Mouse (Mus musculus): ENCODE measurements at regions not wholly inside any gene's neighbourhood (a gene's known extent, or its start where the extent isn't known, plus 50 kb on each side); places are given as distances from the start of the nearest gene placed in this dataset.

DNA sequence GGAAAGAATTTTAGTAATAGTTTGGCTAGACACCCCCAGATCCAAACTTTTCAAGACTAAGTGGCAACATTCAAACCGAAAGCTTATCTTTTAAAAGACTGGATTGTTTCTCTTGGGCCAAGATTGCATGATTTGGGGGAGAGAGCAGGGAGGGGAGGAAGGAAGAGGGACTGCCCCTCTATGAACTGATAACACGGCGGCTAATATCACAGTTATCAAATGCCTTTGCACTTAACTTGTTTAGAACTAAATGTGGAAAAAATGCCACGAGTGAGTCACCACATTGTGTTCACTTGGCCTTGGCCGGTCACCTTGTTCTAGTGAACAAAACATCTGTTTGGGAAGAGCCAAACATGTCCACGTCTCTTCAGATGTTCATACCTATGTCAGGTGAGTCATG, 92.3 kb downstream of the Tes start:
- Histone ChIP-seq H3K9ac (ENCODE audit: low read depth, low read length) (no peak overlapping the region), H3K27ac (ENCODE audit: low read depth, low read length) (no peak overlapping the region), H3K27me3 (ENCODE audit: control insufficient read depth, insufficient read depth, low read length) (no peaks in the 10 kb centered on the region), H3K36me3 (ENCODE audit: control insufficient read depth, insufficient read depth, low read length) (no peaks in the 10 kb centered on the region), H3K9me3 (ENCODE audit: control insufficient read depth, low read length) (no peaks in the 10 kb centered on the region), H3K4me2 (replicated peaks; ENCODE audit: low read depth, low read length) (no peak overlapping the region), H3K4me3 (ENCODE audit: low read depth, low read length) (no peak overlapping the region), H3K4me1 (replicated peaks; ENCODE audit: control insufficient read depth, insufficient read depth, low read length) (no peaks in the 10 kb centered on the region)
- ATAC-seq (ENCODE audit: low FRiP score) = no peak
- 83% methylated on average over 6 of the region's 6 CpGs for WGBS
- DNase-seq (ENCODE audit: low spot score) = no peak

DNA sequence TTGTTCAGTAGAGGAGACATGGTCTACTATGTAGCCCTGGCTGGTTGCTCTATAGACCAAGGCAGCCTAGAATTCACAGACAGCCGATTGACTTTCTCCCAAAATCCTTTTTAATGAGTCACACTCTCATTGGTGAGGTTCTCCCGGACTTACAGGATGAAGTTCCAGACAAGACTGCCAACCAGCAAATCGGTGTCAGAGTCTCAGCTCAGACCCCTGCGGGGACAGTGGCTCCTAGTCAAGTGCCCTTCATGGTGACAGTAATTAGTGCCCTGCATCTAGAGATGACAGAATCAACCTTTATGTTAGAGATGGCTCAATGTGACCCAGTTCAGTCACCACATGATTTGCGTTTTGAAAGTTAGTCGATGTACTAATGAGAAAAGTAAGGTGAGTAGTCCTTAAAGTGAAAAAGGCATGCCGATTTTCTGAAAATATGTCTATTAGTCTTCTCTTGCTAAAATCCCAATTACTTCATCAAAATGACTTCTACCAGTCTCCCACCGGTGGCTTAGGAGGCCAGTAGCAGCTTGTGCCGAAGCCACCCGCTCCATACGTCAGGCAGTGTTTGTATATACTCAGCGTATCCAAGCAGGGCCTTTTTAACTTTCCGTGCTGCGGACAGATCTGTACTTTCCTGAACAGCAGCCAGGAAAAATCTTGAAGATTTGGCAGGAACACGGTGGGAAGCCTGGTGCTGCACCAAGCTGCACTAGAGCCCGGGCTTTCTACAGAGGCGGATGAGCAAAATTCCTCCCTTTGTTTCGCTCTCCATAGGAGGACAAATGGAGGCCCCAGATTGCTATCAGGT, 105.2 kb downstream of the Tes start:
- peak overlapping the region; percentile 25; the same call in 1 of the 2 replicates for H3K9ac ChIP-seq (ENCODE audit: low read depth, low read length)
- H3K27me3 ChIP-seq (ENCODE audit: control insufficient read depth, insufficient read depth, low read length) = no peaks in the 10 kb centered on the region
- no peaks in the 10 kb centered on the region for H3K4me1 ChIP-seq (replicated peaks; ENCODE audit: control insufficient read depth, insufficient read depth, low read length)
- DNase-seq (ENCODE audit: low spot score) (peak; percentile 41), ATAC-seq (ENCODE audit: low FRiP score) (peak; percentile 55)
- H3K4me3 ChIP-seq (ENCODE audit: low read depth, low read length) = no peak overlapping the region
- WGBS = 47% methylated on average over 18 of the region's 18 CpGs
- no peaks in the 10 kb centered on the region for H3K9me3 ChIP-seq (ENCODE audit: control insufficient read depth, low read length)
- H3K27ac ChIP-seq (ENCODE audit: low read depth, low read length) = no peak overlapping the region
- no peaks in the 10 kb centered on the region for H3K36me3 ChIP-seq (ENCODE audit: control insufficient read depth, insufficient read depth, low read length)
- H3K4me2 ChIP-seq (replicated peaks; ENCODE audit: low read depth, low read length) = no peak overlapping the region; the same call in 1 of the 2 replicates

DNA sequence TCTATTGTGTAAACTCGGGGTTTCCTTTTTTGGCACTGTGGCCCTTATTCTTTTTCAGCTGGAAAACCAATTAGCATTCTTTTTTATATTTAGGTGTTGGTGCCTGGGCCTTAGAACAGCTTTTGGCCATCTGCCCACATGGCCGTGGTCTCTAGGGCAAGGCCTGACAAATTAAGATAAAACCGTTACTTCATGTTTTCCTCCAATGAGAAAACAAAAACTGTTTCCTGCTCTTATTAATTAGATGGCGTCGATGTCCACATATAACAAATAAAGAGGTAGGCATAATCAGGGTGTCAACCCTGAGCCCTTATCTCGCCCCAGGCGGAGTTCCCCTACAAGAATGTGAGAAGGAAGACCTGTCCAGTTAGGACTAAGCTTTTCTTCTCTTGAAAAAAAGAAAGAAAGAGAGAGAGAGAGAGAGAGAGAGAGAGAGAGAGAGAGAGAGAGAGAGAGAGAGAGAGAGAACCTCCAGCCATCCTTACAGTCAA, 105.9 kb downstream of the Tes start:
- H3K4me2 ChIP-seq (replicated peaks; ENCODE audit: low read depth, low read length) = no peak overlapping the region; the same call in 1 of the 2 replicates
- no peak overlapping the region for H3K27ac ChIP-seq (ENCODE audit: low read depth, low read length)
- peak; percentile 37 for ATAC-seq (ENCODE audit: low FRiP score)

DNA sequence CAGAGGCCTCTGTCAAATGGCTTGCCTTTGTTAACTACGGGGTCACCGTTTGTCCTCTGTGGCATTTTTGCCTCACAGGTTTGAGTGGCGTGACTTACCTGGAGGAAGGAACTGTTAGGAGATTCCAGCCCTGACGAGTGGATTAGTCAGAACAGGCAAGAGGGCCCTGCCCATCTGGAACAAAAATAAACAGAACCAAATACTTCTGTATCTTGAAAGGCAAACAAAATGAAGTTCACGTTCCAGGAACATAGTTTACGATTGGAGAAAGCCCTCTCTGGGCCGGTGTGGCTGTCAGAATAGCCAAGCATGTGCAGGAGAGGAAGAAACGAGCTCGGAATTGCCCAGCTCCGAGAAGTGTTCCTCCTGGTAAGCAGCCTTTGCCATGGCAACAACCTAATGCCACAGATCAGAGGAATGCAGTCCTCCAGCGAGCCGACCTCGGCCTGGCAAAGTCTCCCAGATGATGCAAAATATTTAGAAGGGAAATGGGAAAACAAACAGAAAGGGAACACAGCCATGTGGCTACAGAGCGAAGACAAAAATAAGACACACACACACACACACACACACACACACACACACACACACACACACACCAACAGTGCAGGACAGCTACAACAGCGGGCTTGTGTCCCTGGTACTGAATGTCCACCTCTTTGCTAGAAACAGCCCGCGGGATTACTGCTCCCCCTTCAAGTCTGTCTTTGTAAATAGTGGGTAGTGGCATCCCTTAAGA, 106.5 kb downstream of the Tes start:
- peak; percentile 81 for ATAC-seq (ENCODE audit: low FRiP score)
- Histone ChIP-seq H3K36me3 (ENCODE audit: control insufficient read depth, insufficient read depth, low read length) (no peaks in the 10 kb centered on the region), H3K9ac (ENCODE audit: low read depth, low read length) (no peak overlapping the region), H3K4me1 (replicated peaks; ENCODE audit: control insufficient read depth, insufficient read depth, low read length) (no peaks in the 10 kb centered on the region), H3K4me2 (replicated peaks; ENCODE audit: low read depth, low read length) (peak overlapping the region; percentile 22; the same call in 1 of the 2 replicates), H3K9me3 (ENCODE audit: control insufficient read depth, low read length) (no peaks in the 10 kb centered on the region), H3K27ac (ENCODE audit: low read depth, low read length) (no peak overlapping the region), H3K27me3 (ENCODE audit: control insufficient read depth, insufficient read depth, low read length) (no peaks in the 10 kb centered on the region), H3K4me3 (ENCODE audit: low read depth, low read length) (no peak overlapping the region)
- 20% methylated on average over 17 of the region's 17 CpGs for WGBS
- DNase-seq (ENCODE audit: low spot score) = peak; percentile 58

More for the DNA sequence above, 105.9 kb downstream of the Tes start:
- no peaks in the 10 kb centered on the region for H3K27me3 ChIP-seq (ENCODE audit: control insufficient read depth, insufficient read depth, low read length)
- H3K9me3 ChIP-seq (ENCODE audit: control insufficient read depth, low read length) = no peaks in the 10 kb centered on the region
- no peaks in the 10 kb centered on the region for H3K36me3 ChIP-seq (ENCODE audit: control insufficient read depth, insufficient read depth, low read length)
- WGBS = 47% methylated on average over 7 of the region's 7 CpGs
- DNase-seq (ENCODE audit: low spot score) = no peak
- H3K9ac ChIP-seq (ENCODE audit: low read depth, low read length) = no peak overlapping the region
- no peak overlapping the region for H3K4me3 ChIP-seq (ENCODE audit: low read depth, low read length)
- no peaks in the 10 kb centered on the region for H3K4me1 ChIP-seq (replicated peaks; ENCODE audit: control insufficient read depth, insufficient read depth, low read length)

DNA sequence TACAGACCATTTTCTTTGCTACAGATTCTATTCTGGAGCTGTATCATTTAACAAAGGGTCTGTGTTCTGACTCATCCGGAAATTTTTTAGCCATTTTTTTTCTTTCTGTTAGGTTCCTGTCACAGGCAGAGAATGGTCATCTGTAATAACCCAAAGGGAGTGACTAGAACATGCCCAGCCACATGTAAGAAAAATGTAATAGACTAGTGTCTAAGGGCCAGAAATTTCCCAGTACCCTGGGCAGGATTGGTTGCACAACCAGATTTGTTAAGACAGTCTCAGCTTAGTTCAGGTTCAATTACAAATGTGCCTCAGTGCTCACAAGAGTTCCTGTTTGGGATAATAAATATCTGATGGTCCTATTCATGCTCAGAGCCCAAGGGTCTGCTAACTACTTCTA, 107.1 kb downstream of the Tes start:
- no peaks in the 10 kb centered on the region for H3K27me3 ChIP-seq (ENCODE audit: control insufficient read depth, insufficient read depth, low read length)
- H3K4me1 ChIP-seq (replicated peaks; ENCODE audit: control insufficient read depth, insufficient read depth, low read length) = no peaks in the 10 kb centered on the region
- H3K9me3 ChIP-seq (ENCODE audit: control insufficient read depth, low read length) = no peaks in the 10 kb centered on the region
- ATAC-seq (ENCODE audit: low FRiP score) (peak; percentile 14; the same call in 1 of the 2 replicates), DNase-seq (ENCODE audit: low spot score) (peak; percentile 6)
- no peak overlapping the region for H3K27ac ChIP-seq (ENCODE audit: low read depth, low read length)
- H3K4me2 ChIP-seq (replicated peaks; ENCODE audit: low read depth, low read length) = no peak overlapping the region
- H3K4me3 ChIP-seq (ENCODE audit: low read depth, low read length) = no peak overlapping the region
- 39% methylated on average over 1 of the region's 1 CpGs for WGBS
- no peak overlapping the region for H3K9ac ChIP-seq (ENCODE audit: low read depth, low read length)
- H3K36me3 ChIP-seq (ENCODE audit: control insufficient read depth, insufficient read depth, low read length) = no peaks in the 10 kb centered on the region

DNA sequence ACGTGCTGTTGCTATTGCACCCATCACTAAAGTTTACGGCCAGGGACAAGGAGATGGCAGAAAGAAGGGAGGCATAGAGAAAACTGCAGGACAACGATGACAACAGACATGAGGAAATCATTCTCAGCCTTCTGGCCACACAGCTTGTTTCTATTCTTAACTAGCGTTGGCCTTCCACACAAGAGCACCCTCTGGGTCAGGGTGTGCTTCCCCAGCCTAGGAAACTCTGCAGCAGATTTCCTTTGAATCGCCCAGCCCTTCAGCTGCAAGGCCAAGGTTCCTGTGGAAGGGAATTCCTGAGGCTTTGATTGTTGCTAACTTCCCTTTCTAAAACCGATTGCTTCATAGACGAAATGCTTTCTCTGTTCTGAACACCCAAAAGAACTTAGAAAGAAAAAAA, 103.8 kb upstream of the Cav2 start:
- H3K4me1 ChIP-seq (replicated peaks; ENCODE audit: control insufficient read depth, insufficient read depth, low read length) = no peaks in the 10 kb centered on the region
- H3K36me3 ChIP-seq (ENCODE audit: control insufficient read depth, insufficient read depth, low read length) = no peaks in the 10 kb centered on the region
- DNase-seq (ENCODE audit: low spot score) (no peak), ATAC-seq (ENCODE audit: low FRiP score) (no peak)
- 68% methylated on average over 7 of the region's 7 CpGs for WGBS
- no peaks in the 10 kb centered on the region for H3K27me3 ChIP-seq (ENCODE audit: control insufficient read depth, insufficient read depth, low read length)
- no peak overlapping the region for H3K4me3 ChIP-seq (ENCODE audit: low read depth, low read length)
- H3K4me2 ChIP-seq (replicated peaks; ENCODE audit: low read depth, low read length) = no peak overlapping the region
- no peak overlapping the region for H3K27ac ChIP-seq (ENCODE audit: low read depth, low read length)
- no peaks in the 10 kb centered on the region for H3K9me3 ChIP-seq (ENCODE audit: control insufficient read depth, low read length)
- H3K9ac ChIP-seq (ENCODE audit: low read depth, low read length) = no peak overlapping the region

DNA sequence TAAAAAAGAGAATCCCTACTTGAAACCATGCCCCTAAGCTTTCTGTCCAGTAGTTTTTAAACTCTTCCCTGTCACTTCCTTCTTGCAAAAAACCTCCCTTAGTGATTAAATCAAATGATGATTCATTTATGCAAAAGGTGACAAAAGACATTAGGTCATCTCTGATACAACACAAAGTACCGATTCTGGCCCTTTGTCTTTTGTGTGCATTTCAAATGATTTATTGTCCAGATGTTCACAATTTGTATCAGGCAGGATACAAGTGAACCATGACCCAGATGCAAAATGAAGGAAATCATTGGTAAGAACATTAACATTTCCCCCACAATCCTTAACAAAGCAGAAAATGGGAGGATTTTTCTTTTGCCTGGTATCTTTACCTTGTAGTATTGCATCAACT, 101.5 kb upstream of the Cav2 start:
- Histone ChIP-seq H3K27me3 (ENCODE audit: control insufficient read depth, insufficient read depth, low read length) (no peaks in the 10 kb centered on the region), H3K9ac (ENCODE audit: low read depth, low read length) (no peak overlapping the region), H3K4me1 (replicated peaks; ENCODE audit: control insufficient read depth, insufficient read depth, low read length) (no peaks in the 10 kb centered on the region), H3K9me3 (ENCODE audit: control insufficient read depth, low read length) (no peaks in the 10 kb centered on the region), H3K27ac (ENCODE audit: low read depth, low read length) (no peak overlapping the region), H3K4me3 (ENCODE audit: low read depth, low read length) (no peak overlapping the region), H3K4me2 (replicated peaks; ENCODE audit: low read depth, low read length) (no peak overlapping the region), H3K36me3 (ENCODE audit: control insufficient read depth, insufficient read depth, low read length) (no peaks in the 10 kb centered on the region)
- DNase-seq (ENCODE audit: low spot score) (no peak), ATAC-seq (ENCODE audit: low FRiP score) (no peak)
- WGBS = 69% methylated on average over 1 of the region's 1 CpGs

DNA sequence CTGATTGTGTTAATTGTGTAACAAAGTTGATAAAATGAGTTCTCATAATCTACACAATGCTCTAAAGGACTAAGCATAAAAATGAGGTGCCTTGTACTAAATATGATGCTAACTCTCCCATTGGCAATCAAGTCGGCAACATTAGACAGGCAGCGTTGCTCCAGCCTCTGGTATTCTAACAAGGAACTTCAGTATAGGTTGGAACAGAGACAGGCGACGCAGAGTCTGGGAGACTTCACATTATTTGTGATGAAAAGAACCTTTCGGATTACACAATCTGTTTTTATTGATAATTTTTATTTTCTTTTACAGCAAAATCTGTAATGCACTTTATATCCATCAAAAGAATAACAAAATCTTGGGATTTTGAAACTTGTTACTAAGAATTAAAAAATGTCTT, 94.4 kb upstream of the Cav2 start:
- Histone ChIP-seq H3K9me3 (ENCODE audit: control insufficient read depth, low read length) (no peaks in the 10 kb centered on the region), H3K4me2 (replicated peaks; ENCODE audit: low read depth, low read length) (no peak overlapping the region), H3K9ac (ENCODE audit: low read depth, low read length) (no peak overlapping the region), H3K4me1 (replicated peaks; ENCODE audit: control insufficient read depth, insufficient read depth, low read length) (no peaks in the 10 kb centered on the region), H3K27ac (ENCODE audit: low read depth, low read length) (no peak overlapping the region), H3K36me3 (ENCODE audit: control insufficient read depth, insufficient read depth, low read length) (no peaks in the 10 kb centered on the region), H3K4me3 (ENCODE audit: low read depth, low read length) (no peak overlapping the region), H3K27me3 (ENCODE audit: control insufficient read depth, insufficient read depth, low read length) (no peaks in the 10 kb centered on the region)
- no peak for DNase-seq (ENCODE audit: low spot score)
- whole genome bisulfite sequencing = 86% methylated on average over 5 of the region's 5 CpGs
- ATAC-seq (ENCODE audit: low FRiP score) = no peak
